Mouse (Mus musculus) lung, embryonic 14.5 days (tissue): ENCODE measurements around the gene Dgkh. TPM values are rescaled to one million over a fixed set of nuclear protein-coding genes. Genes with fewer than 3 reads are reported as not detected.

ENCODE experiments used
- ATAC-seq: fragments of 200-750 bp; cut with Nextera tagmentation; 2 replicates; pipeline ENCODE4 v1.8.0; 2017; ENCODE audit warnings: mild to moderate bottlenecking, moderate TSS enrichment, moderate library complexity; ENCODE audit not compliant: insufficient read depth
- DNase-seq: peaks from one replicate; pipeline ENCODE4 v3.0.0-alpha.2; 2015
- H3K27ac ChIP-seq: fragments of 300-500 bp; sonication (generic); 2 replicates; pipeline ENCODE4 v1.5.1; 2014; ENCODE audit warnings: low read depth, mild to moderate bottlenecking, moderate library complexity
- H3K27me3 ChIP-seq: fragments of 300-500 bp; sonication (generic); 2 replicates; pipeline ENCODE4 v1.6.1; 2014; ENCODE audit warnings: low read length, control low read depth; ENCODE audit not compliant: insufficient read depth
- H3K36me3 ChIP-seq: fragments of 300-500 bp; sonication (generic); 2 replicates; pipeline ENCODE4 v1.6.1; 2014; ENCODE audit warnings: control low read depth; ENCODE audit not compliant: insufficient read depth
- H3K4me1 ChIP-seq: fragments of 300-500 bp; sonication (generic); 2 replicates; pipeline ENCODE4 v1.6.1; 2014; ENCODE audit warnings: antibody characterized with exemption, control low read depth; ENCODE audit not compliant: insufficient read depth
- H3K4me2 ChIP-seq: fragments of 300-500 bp; sonication (generic); 2 replicates; pipeline ENCODE4 v1.6.1; 2014; ENCODE audit warnings: mild to moderate bottlenecking
- H3K4me3 ChIP-seq: fragments of 300-500 bp; sonication (generic); 2 replicates; pipeline ENCODE4 v1.5.1; 2014; ENCODE audit warnings: low read depth, low read length
- H3K9ac ChIP-seq: fragments of 300-500 bp; sonication (generic); 2 replicates; pipeline ENCODE4 v1.6.1; 2014
- H3K9me3 ChIP-seq: fragments of 300-500 bp; sonication (generic); 2 replicates; pipeline ENCODE4 v1.6.1; 2016; ENCODE audit warnings: low read depth, low read length, control low read depth
- CTCF ChIP-seq: IDR thresholded peaks from 2 replicates; pipeline ENCODE4 v1.5.1; 2016; ENCODE audit warnings: antibody characterized with exemption, low read depth
- WGBS: fragments of 180-500 bp; shearing (Covaris S2); extraction: QIAGEN DNeasy Blood & Tissue Kit; methylation state at CpG from one replicate; pipeline ENCODE4 v1.1.7; 2014; 5-methylcytosine and 5-hydroxymethylcytosine counted together
- polyA plus RNA-seq: library from polyadenylated mRNA; unstranded; fragments of >200 nt; fragmentation: Nextera tagmentation; extraction: Ambion mirVana; gene quantifications from 2 replicates; pipeline ENCODE4 v1.2.1, GENCODE M21; 2014

Dgkh gene
- polyA plus RNA-seq, 1 experiment from 2014 or later = 3.4 TPM

DNA sequence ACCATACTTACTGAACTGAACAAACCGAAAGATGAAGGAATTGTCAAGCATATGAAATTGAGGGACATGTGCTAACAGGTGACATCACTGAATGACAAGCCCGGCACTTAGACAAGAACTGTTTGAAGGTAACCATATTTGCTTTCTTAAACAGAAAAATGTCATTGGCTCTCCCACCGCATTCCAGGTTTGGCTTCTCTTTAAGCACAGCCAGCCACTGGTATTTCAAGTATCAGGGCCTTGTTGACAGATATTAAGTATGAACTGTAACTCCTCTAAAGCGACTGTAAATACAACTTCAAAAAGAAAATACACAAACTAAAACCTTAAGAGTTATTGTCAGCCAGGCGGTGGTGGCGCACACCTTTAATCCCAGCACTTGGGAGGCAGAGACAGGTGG is 200.2 kb downstream of the Dgkh start:
- Histone ChIP-seq H3K4me3 (no peak overlapping the region), H3K9me3 (no peaks in the 10 kb centered on the region), H3K4me2 (peak overlapping the region; percentile 15; the same call in 1 of the 2 replicates), H3K27me3 (no peaks in the 10 kb centered on the region), H3K27ac (peak overlapping the region; percentile 73), H3K9ac (no peak overlapping the region), H3K4me1 (peaks cover 29% of the 10 kb centered on the region), H3K36me3 (no peaks in the 10 kb centered on the region)
- DNase-seq = peak; percentile 58
- no peak for TF ChIP-seq CTCF
- 58% methylated on average over 6 of the region's 6 CpGs for WGBS
- ATAC-seq = no peak

DNA sequence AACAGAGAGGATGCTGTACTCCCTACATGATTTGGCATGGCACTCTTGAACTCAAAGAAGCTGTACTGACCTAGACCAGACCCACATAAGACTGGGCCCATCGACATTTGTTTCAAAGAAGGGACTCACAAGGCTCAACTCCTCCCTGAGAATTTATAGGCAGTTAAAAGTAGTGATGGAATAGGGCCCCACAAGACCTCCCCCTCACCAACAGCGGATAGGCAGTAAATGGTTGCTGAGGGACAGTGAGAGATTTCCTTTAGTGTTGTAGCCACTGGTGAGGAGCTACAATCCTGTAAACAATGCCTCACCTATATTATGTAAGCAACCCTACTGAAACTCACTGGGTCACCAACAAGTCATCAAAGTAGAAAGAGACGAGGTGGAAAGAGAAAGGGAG is 202.3 kb downstream of the Dgkh start:
- peaks cover 34% of the 10 kb centered on the region for H3K4me1 ChIP-seq
- no peak overlapping the region for H3K27ac ChIP-seq
- no peak overlapping the region for H3K4me2 ChIP-seq
- no peak overlapping the region for H3K9ac ChIP-seq
- no peaks in the 10 kb centered on the region for H3K36me3 ChIP-seq
- WGBS = 76% methylated on average over 3 of the region's 3 CpGs
- no peaks in the 10 kb centered on the region for H3K27me3 ChIP-seq
- no peak for TF ChIP-seq CTCF
- DNase-seq (no peak), ATAC-seq (no peak)
- no peak overlapping the region for H3K4me3 ChIP-seq
- no peaks in the 10 kb centered on the region for H3K9me3 ChIP-seq

DNA sequence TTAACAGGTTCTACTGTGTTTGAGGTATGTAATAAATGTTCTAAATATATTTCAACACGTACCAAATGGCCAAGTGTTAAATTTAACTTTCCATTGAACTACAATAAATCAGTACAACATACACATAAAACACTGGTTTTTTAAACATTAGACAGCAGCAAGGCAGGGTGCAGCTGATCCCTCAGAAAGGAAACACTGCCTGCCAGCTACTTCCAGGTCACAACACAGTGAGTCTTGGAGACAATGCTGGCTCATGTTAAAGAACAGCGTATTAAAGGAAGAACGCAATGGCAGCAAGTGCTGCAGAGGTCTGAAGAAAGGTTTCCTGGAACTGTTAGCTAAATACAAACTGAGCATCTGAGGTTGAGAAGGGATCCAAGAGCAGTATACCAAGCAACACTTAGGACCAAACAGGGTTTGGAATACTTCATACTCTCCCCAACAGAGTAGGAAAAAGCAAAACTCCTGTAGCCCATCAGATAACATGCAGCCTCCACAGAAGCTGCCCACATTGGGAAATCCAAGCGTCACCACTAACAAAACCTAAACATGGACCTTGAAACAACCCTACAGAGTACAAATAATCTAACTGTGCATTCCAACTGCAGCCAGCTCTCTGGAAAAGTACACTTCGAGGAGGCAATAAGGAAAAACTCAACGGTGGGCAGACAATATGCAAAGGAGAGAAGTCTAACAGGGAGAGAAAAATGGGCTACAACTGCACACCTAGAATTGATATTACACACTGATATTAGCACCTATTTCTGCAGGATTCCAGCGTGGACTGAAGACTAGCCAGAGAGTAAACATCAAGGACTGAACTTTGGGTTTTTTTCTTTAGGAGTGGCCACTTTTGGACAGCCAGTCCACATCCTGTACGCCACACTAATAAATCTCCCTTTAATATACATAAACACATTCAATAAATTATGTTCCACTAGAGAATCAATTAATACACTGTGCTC is 203.8 kb downstream of the Dgkh start:
- Histone ChIP-seq H3K36me3 (0 out of 2 replicates have a peak, but pooled peaks cover 3% of the 10 kb centered on the region), H3K4me2 (peak overlapping the region; percentile 16; the same call in 1 of the 2 replicates), H3K4me1 (peaks cover 30% of the 10 kb centered on the region), H3K27me3 (no peaks in the 10 kb centered on the region), H3K9ac (no peak overlapping the region; the same call in 1 of the 2 replicates), H3K27ac (peak overlapping the region; percentile 73), H3K9me3 (no peaks in the 10 kb centered on the region), H3K4me3 (no peak overlapping the region)
- 45% methylated on average over 8 of the region's 8 CpGs for WGBS
- no peak for ATAC-seq
- no peak for TF ChIP-seq CTCF
- DNase-seq = peak; percentile 45

DNA sequence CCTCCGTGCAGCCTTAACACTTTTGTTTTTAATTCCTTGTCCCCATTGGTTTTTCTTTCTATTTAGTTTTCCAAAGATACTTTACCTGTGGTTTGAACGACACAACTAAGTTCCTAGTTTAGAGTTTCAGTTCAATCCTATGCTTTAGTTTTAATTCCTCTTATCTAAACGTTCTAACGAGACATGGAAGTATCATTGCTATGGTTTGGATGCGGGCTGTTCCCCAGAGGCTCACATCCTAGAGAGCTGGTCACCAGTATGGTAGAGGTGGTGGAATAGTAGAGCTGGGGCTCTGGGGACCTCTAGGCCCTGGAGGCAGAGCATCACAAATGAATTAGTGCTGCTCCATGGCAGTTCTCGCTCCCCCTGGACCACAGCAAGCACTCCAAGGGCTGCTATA is 205.7 kb downstream of the Dgkh start:
- Histone ChIP-seq H3K36me3 (peaks cover 8% of the 10 kb centered on the region; the same call in 1 of the 2 replicates), H3K27me3 (no peaks in the 10 kb centered on the region), H3K9ac (no peak overlapping the region), H3K9me3 (no peaks in the 10 kb centered on the region), H3K4me3 (no peak overlapping the region), H3K4me1 (peaks cover 24% of the 10 kb centered on the region), H3K27ac (no peak overlapping the region), H3K4me2 (no peak overlapping the region)
- ATAC-seq (no peak), DNase-seq (no peak)
- WGBS = 68% methylated on average over 6 of the region's 6 CpGs
- TF ChIP-seq CTCF = no peak

DNA sequence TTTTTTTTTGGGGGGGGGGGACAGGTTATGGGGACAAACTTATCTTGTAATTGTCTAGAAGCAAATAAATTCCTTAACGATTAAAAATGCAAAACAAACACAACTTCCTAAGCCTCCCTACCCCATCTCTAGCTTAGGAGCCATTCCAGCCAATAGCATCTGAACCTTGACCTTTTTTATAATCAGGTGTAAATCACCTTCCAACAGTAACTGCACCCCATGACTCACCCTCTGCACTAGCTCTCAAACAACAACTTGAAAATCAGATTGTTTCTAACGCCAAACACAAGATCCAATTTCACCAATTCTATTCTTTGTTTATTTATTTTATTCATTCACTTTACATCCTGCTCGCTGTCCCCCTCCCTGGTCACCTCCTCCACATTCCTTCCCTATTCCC is 206.1 kb downstream of the Dgkh start:
- peaks cover 20% of the 10 kb centered on the region for H3K4me1 ChIP-seq
- H3K4me2 ChIP-seq = no peak overlapping the region
- H3K36me3 ChIP-seq = peaks cover 8% of the 10 kb centered on the region; the same call in 1 of the 2 replicates
- DNase-seq (no peak), ATAC-seq (no peak)
- no peaks in the 10 kb centered on the region for H3K27me3 ChIP-seq
- H3K4me3 ChIP-seq = no peak overlapping the region
- 26% methylated on average over 3 of the region's 3 CpGs for WGBS
- no peaks in the 10 kb centered on the region for H3K9me3 ChIP-seq
- TF ChIP-seq CTCF = no peak
- H3K27ac ChIP-seq = no peak overlapping the region
- no peak overlapping the region for H3K9ac ChIP-seq

DNA sequence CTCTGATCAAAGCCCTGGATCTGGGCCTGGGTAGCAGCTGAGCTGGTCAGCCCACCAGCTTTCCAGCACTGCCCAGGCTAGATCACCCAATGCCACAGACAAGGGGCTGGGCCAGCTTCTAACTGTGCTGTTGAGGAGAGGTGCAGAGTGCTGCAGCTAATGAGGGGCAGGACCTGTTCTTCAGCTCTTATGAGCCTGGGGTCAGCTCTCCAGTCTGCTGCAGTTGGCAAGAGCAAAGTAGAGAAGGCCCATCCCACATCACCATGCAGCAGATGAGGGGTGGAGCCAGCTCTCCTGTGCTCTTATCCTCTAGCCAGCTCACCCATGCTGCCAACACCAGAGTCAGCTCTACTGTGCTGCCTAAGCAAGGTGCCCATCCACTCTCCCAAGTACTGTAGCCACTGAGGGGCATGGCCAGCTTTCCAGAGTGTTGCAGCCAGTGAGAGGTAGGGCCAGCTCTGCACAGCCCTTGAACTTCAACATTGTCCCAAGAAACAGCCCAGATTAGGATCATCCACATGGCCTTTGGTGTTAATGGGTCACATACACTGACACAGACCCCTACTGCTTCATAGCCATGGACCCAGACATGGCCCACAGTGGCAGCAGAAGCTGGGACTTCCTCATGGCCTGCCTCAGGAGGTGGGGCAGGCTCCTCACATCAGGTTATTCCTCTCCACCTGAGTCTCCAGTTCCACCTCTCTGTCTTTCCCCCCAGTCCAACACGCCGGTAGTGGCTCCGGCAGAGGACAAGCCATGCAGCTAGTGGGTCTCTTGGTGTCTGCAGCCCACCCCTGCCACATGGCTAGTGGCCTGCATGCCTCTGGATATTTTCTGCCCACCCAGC is 206.7 kb downstream of the Dgkh start:
- ATAC-seq = peak; percentile 64
- H3K27ac ChIP-seq = no peak overlapping the region

More for the DNA sequence above, 206.7 kb downstream of the Dgkh start:
- peaks cover 8% of the 10 kb centered on the region; the same call in 1 of the 2 replicates for H3K36me3 ChIP-seq
- no peak for TF ChIP-seq CTCF
- H3K4me2 ChIP-seq = no peak overlapping the region
- DNase-seq = no peak
- no peak overlapping the region for H3K9ac ChIP-seq
- peaks cover 20% of the 10 kb centered on the region for H3K4me1 ChIP-seq
- H3K27me3 ChIP-seq = no peaks in the 10 kb centered on the region
- H3K9me3 ChIP-seq = no peaks in the 10 kb centered on the region
- no peak overlapping the region for H3K4me3 ChIP-seq
- WGBS = 89% methylated on average over 3 of the region's 3 CpGs
